Mouse (Mus musculus): ENCODE measurements around the gene Pus10. TPM values are rescaled to one million over a fixed set of nuclear protein-coding genes. Genes with fewer than 3 reads are reported as not detected.

The Pus10 gene
- polyA plus RNA-seq, 1 experiment from 2014 or later = 41.0 TPM

DNA sequence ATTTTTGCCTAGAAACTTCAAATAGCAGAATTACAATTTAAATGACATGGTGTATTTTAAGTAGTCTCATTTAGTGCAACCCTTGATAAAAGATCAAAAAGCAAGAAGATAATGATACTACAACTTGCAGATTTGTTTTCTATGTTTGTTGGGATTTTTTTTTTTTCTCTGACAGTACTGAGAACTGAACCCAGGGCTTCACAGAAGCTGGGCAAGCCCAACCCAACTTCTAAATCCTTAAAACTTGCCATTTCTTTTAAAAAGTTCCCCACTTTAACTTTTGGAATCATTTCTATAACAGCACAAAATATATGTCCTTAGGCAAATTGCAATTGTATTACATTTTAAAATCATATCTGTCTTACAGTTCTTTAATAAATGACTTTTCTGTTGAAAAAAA, 103.6 kb downstream of the Pus10 start:
- Histone ChIP-seq H3K9ac (replicated peaks; ENCODE audit: low read length) (no peak overlapping the region), H3K4me1 (ENCODE audit: control insufficient read depth, insufficient read depth, low read length) (no peaks in the 10 kb centered on the region), H3K4me2 (ENCODE audit: low read depth, low read length) (no peak overlapping the region), H3K9me3 (replicated peaks; ENCODE audit: control insufficient read depth, low read length) (no peaks in the 10 kb centered on the region), H3K4me3 (ENCODE audit: low read depth, low read length) (no peak overlapping the region), H3K27ac (replicated peaks; ENCODE audit: low read depth, low read length) (no peak overlapping the region), H3K36me3 (replicated peaks; ENCODE audit: control insufficient read depth, insufficient read depth, low read depth, low read length) (no peaks in the 10 kb centered on the region), H3K27me3 (ENCODE audit: control insufficient read depth, insufficient read depth, low read length) (0 out of 2 replicates have a peak, but pooled peaks cover 4% of the 10 kb centered on the region)
- DNase-seq (ENCODE audit: low spot score) (no peak), ATAC-seq (replicated peaks; ENCODE audit: insufficient number of reproducible peaks, low FRiP score, low TSS enrichment, low read depth) (no peak)

DNA sequence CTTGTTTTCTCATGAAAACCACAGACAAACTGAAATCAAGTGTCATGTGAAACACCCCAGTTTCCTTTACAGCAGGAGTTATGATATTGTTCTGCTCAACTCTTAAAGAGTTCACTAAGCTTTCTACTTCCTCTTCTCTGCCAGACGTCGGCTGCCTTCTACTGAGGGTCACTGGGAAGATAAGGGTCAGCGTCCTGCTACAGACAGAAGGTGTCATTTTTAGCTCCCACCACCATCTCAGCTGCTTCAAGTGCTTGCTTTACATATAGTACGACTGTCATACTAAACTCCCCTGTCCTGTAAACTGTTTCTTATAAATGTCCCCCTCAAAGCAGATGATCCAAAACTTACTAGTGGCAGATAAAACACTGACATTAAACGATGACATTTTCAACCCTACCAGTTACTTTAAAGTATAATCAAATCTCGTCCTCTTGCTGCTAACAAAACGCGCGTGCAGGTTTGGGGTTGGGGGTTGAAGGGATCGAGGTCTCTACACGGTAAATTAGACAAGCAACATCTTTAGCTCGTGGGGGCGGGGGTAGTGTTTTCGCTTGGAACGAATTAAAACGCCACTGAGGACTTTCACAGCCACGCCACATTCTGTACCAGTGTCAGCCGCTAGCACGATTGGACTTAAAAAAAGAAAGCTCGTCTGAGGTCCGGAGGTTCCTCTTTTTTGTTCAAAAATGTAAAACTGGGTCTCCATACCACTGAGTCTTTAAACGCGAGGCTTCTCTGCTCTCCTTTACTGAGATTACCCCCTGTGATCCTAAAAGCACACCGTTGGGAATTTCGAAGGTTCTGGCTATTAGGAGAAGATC, 104.4 kb downstream of the Pus10 start:
- WGBS = under 1% methylated on average over 25 of the region's 25 CpGs
- Histone ChIP-seq H3K9ac (replicated peaks; ENCODE audit: low read length) (peak overlapping the region; percentile 71), H3K27ac (replicated peaks; ENCODE audit: low read depth, low read length) (peak overlapping the region; percentile 70; the same call in 1 of the 2 replicates), H3K9me3 (replicated peaks; ENCODE audit: control insufficient read depth, low read length) (no peaks in the 10 kb centered on the region), H3K27me3 (ENCODE audit: control insufficient read depth, insufficient read depth, low read length) (0 out of 2 replicates have a peak, but pooled peaks cover 4% of the 10 kb centered on the region), H3K4me1 (ENCODE audit: control insufficient read depth, insufficient read depth, low read length) (no peaks in the 10 kb centered on the region), H3K36me3 (replicated peaks; ENCODE audit: control insufficient read depth, insufficient read depth, low read depth, low read length) (no peaks in the 10 kb centered on the region), H3K4me3 (ENCODE audit: low read depth, low read length) (peak overlapping the region; percentile 71), H3K4me2 (ENCODE audit: low read depth, low read length) (peak overlapping the region; percentile 76)
- ATAC-seq (replicated peaks; ENCODE audit: insufficient number of reproducible peaks, low FRiP score, low TSS enrichment, low read depth) (peak; percentile 31), DNase-seq (ENCODE audit: low spot score) (peak; percentile 36)

DNA sequence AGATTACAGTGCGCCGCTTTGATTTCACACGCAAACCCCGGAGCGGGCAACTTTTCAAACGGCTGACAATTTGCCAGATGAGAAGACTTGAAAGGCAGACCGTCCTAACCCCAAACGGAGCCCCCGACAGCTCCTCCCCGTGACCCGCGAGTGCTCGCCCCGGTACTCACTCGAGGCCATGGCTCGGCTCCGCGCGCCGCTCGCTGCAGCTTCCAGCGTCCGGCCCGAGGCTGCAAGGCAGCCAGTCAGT, 105.0 kb downstream of the Pus10 start:
- ATAC-seq (replicated peaks; ENCODE audit: insufficient number of reproducible peaks, low FRiP score, low TSS enrichment, low read depth) = no peak

DNA sequence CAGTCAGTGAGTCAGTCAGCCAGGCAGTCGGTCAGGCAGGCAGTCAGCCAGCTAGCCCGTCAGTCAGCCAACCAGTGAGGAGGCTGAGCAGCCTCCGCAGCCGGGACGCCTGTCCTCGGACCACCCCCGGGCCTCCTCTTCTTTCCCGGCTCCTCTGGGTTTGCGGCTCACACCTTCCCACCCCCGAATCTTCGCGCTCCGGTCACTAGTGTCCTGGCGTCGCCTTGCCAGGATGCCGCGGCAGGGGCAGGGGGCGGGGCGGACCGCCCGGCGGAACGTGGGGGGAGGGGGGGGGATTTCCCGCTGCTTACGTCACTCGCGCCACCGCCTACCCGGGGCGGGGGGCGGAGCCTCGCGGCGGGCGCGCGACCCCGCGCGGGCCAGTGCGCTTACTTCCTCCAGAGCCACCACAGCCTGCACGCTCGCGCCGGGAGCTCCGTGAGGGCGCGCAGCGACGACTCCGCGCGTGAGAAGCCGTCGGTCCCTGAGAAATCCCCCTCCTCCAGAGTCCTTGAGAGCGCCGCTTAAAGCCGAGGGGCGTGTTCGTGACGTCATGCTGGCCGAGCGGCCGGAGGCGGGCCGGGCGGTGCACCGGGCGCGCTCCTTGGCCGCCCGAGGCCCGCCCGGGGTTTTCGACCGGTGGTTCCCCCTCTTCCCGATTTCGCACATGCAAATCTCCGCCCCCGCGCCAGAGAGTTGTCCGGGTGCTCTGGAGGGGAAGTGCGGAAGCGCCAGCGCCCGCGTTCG, 105.5 kb downstream of the Pus10 start, which contains the start of gene Rel:
Gene Rel, minus strand, starts transcription at position 211 of the 747 bp plus-strand sequence.
- no peaks in the 10 kb centered on the region for H3K4me1 ChIP-seq (ENCODE audit: control insufficient read depth, insufficient read depth, low read length)
- H3K9ac ChIP-seq (replicated peaks; ENCODE audit: low read length) = peak within 1 kb of the TSS; percentile 71
- under 1% methylated on average over 59 of the region's 88 CpGs for WGBS
- H3K27me3 ChIP-seq (ENCODE audit: control insufficient read depth, insufficient read depth, low read length) = 0 out of 2 replicates have a peak, but pooled peaks cover 4% of the 10 kb centered on the region
- no peaks in the 10 kb centered on the region for H3K36me3 ChIP-seq (replicated peaks; ENCODE audit: control insufficient read depth, insufficient read depth, low read depth, low read length)
- peak within 1 kb of the TSS; percentile 71 for H3K4me3 ChIP-seq (ENCODE audit: low read depth, low read length)
- H3K27ac ChIP-seq (replicated peaks; ENCODE audit: low read depth, low read length) = peak within 1 kb of the TSS; percentile 70
- ATAC-seq (replicated peaks; ENCODE audit: insufficient number of reproducible peaks, low FRiP score, low TSS enrichment, low read depth) (peak; percentile 92), DNase-seq (ENCODE audit: low spot score) (peak; percentile 85)
- H3K4me2 ChIP-seq (ENCODE audit: low read depth, low read length) = peak within 1 kb of the TSS; percentile 76
- no peaks in the 10 kb centered on the region for H3K9me3 ChIP-seq (replicated peaks; ENCODE audit: control insufficient read depth, low read length)

More for the DNA sequence above, 105.0 kb downstream of the Pus10 start:
- Histone ChIP-seq H3K36me3 (replicated peaks; ENCODE audit: control insufficient read depth, insufficient read depth, low read depth, low read length) (no peaks in the 10 kb centered on the region), H3K27me3 (ENCODE audit: control insufficient read depth, insufficient read depth, low read length) (0 out of 2 replicates have a peak, but pooled peaks cover 4% of the 10 kb centered on the region), H3K4me3 (ENCODE audit: low read depth, low read length) (peak overlapping the region; percentile 71), H3K9me3 (replicated peaks; ENCODE audit: control insufficient read depth, low read length) (no peaks in the 10 kb centered on the region), H3K9ac (replicated peaks; ENCODE audit: low read length) (peak overlapping the region; percentile 71), H3K4me1 (ENCODE audit: control insufficient read depth, insufficient read depth, low read length) (no peaks in the 10 kb centered on the region), H3K4me2 (ENCODE audit: low read depth, low read length) (peak overlapping the region; percentile 76), H3K27ac (replicated peaks; ENCODE audit: low read depth, low read length) (peak overlapping the region; percentile 70)
- peak; percentile 76 for DNase-seq (ENCODE audit: low spot score)
- WGBS = under 1% methylated on average over 24 of the region's 24 CpGs

DNA sequence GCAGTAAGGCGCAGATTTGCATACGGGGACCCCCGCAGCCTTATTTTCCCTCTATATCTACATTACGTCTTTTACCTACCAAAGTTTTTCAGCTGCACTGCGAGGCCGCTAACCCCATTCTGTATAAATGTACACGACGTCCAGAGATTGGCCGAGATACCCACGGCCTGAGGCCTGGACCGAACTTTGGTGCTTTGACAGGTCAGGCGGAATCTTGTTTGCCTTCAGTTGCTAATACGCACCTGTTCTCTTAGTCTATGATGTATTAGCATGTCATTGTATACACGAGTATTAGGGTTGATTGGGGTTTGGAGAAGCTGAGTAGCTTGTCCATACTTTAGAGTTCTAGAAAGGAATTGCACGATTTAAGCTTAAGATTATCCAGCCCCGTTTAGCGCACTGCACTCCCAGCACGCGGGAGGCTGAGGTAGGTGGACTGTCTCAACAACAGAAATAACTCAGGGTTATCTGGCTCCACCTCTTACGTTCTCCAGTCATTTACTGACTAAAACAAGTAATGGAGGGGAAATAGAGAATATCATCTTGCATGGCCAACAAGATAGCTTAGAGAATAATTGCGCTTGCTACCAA, 106.1 kb downstream of the Pus10 start:
- Histone ChIP-seq H3K4me2 (ENCODE audit: low read depth, low read length) (peak overlapping the region; percentile 76), H3K4me3 (ENCODE audit: low read depth, low read length) (peak overlapping the region; percentile 71), H3K4me1 (ENCODE audit: control insufficient read depth, insufficient read depth, low read length) (no peaks in the 10 kb centered on the region), H3K36me3 (replicated peaks; ENCODE audit: control insufficient read depth, insufficient read depth, low read depth, low read length) (no peaks in the 10 kb centered on the region), H3K27me3 (ENCODE audit: control insufficient read depth, insufficient read depth, low read length) (0 out of 2 replicates have a peak, but pooled peaks cover 4% of the 10 kb centered on the region), H3K27ac (replicated peaks; ENCODE audit: low read depth, low read length) (peak overlapping the region; percentile 70; the same call in 1 of the 2 replicates), H3K9ac (replicated peaks; ENCODE audit: low read length) (peak overlapping the region; percentile 71), H3K9me3 (replicated peaks; ENCODE audit: control insufficient read depth, low read length) (no peaks in the 10 kb centered on the region)
- 7% methylated on average over 21 of the region's 21 CpGs for WGBS
- DNase-seq (ENCODE audit: low spot score) = no peak
- peak; percentile 49 for ATAC-seq (replicated peaks; ENCODE audit: insufficient number of reproducible peaks, low FRiP score, low TSS enrichment, low read depth)

DNA sequence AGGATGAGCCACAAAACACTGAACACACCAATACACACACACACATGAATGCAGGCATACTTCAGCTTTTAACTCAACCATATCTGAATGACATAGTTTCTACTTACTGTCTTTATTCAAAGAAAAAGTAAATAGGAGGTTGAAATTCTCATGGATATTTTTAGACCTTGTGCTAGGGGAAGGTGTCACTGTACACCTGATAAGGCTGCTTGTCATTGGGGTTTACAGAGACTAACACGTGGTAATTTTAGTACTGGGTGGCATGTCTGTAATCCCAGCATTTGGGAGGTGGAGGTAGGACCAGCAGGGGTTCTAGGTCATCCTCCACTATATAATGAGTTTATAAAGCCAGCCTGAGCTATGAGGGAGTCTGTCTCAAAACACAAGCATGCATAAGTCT, 107.0 kb downstream of the Pus10 start:
- 20% methylated on average over 1 of the region's 1 CpGs for WGBS
- Histone ChIP-seq H3K36me3 (replicated peaks; ENCODE audit: control insufficient read depth, insufficient read depth, low read depth, low read length) (no peaks in the 10 kb centered on the region), H3K9ac (replicated peaks; ENCODE audit: low read length) (no peak overlapping the region)

DNA sequence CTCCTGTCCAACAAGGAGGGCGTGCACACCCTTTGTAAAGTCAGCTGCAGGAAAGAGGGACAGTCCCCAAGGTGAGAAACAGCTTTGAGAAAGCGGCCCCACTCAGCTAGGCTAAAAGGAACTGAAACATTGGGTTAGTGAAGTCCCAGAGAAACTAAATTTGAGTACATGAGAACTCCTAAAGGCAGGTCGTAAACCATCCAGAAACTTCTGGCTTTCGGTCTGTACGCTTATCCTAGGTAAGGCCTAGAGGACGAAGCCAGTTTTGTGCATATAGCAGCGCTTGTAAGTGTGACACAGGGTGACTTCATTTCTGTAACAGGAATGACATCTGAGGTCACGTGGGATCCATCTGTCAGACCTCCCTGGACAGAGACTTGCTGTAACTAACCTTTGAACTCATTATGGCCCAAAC, 113.3 kb downstream of the Pus10 start:
- no peak overlapping the region for H3K4me3 ChIP-seq (ENCODE audit: low read depth, low read length)
- DNase-seq (ENCODE audit: low spot score) = no peak
- H3K9ac ChIP-seq (replicated peaks; ENCODE audit: low read length) = no peak overlapping the region
- H3K27ac ChIP-seq (replicated peaks; ENCODE audit: low read depth, low read length) = no peak overlapping the region
- H3K9me3 ChIP-seq (replicated peaks; ENCODE audit: control insufficient read depth, low read length) = no peaks in the 10 kb centered on the region
- no peak overlapping the region for H3K4me2 ChIP-seq (ENCODE audit: low read depth, low read length)
- WGBS = 85% methylated on average over 8 of the region's 8 CpGs
- H3K27me3 ChIP-seq (ENCODE audit: control insufficient read depth, insufficient read depth, low read length) = no peaks in the 10 kb centered on the region
- H3K4me1 ChIP-seq (ENCODE audit: control insufficient read depth, insufficient read depth, low read length) = no peaks in the 10 kb centered on the region
- no peak for ATAC-seq (replicated peaks; ENCODE audit: insufficient number of reproducible peaks, low FRiP score, low TSS enrichment, low read depth)
- H3K36me3 ChIP-seq (replicated peaks; ENCODE audit: control insufficient read depth, insufficient read depth, low read depth, low read length) = no peaks in the 10 kb centered on the region

More for the DNA sequence above, 107.0 kb downstream of the Pus10 start:
- Histone ChIP-seq H3K9me3 (replicated peaks; ENCODE audit: control insufficient read depth, low read length) (no peaks in the 10 kb centered on the region), H3K27me3 (ENCODE audit: control insufficient read depth, insufficient read depth, low read length) (0 out of 2 replicates have a peak, but pooled peaks cover 4% of the 10 kb centered on the region), H3K4me1 (ENCODE audit: control insufficient read depth, insufficient read depth, low read length) (no peaks in the 10 kb centered on the region), H3K4me2 (ENCODE audit: low read depth, low read length) (no peak overlapping the region), H3K27ac (replicated peaks; ENCODE audit: low read depth, low read length) (no peak overlapping the region), H3K4me3 (ENCODE audit: low read depth, low read length) (no peak overlapping the region)
- DNase-seq (ENCODE audit: low spot score) = no peak
- no peak for ATAC-seq (replicated peaks; ENCODE audit: insufficient number of reproducible peaks, low FRiP score, low TSS enrichment, low read depth)
